Mouse (Mus musculus) ES-E14 (cell line): ENCODE measurements around the gene Ahnak2.

Experiments
- HCFC1 ChIP-seq: IDR thresholded peaks from 2 replicates; pipeline ENCODE4 v1.6.1; 2012; ENCODE audit warnings: low read length, inconsistent platforms, borderline replicate concordance; ENCODE audit not compliant: insufficient read depth
- MAFK ChIP-seq: IDR thresholded peaks from 2 replicates; pipeline ENCODE4 v1.6.1; 2014; ENCODE audit warnings: mild to moderate bottlenecking, low read depth, low read length, inconsistent platforms; ENCODE audit not compliant: insufficient read depth
- ZC3H11A ChIP-seq: IDR thresholded peaks from 2 replicates; pipeline ENCODE4 v1.6.1; 2012; ENCODE audit warnings: low read depth, mild to moderate bottlenecking, inconsistent platforms, low read length, borderline replicate concordance

DNA sequence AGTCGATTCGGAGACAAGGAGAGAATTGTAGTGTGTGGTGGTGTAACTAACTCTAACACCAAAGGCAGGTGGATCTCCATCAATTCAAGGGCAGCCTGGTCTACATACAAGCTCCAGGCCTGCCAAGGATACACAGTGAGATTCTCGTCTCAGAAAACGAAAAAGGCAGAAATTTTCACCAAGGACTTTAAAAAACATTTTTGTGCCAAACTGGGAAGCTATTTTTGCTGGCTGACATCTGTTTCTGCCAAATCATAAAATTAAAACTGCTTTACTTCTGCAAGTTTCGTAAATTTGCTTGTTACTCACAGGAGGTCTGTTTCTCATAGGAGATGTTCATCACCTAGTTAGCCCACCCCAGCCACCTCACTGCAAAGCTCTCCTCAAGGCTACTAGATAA, 23.4 kb upstream of the Ahnak2 start:
- TF ChIP-seq ZC3H11A (no peak), HCFC1 (no peak), MAFK (no peak)
